Mouse (Mus musculus) megakaryocyte, adult 5-6 weeks (primary cell): ENCODE data around the gene Olfr66. TPM values are rescaled to one million over a fixed set of nuclear protein-coding genes. Genes with fewer than 3 reads are reported as not detected.

Source experiments
- ATAC-seq: 2 replicates; pipeline ENCODE4 v1.8.0; 2016; ENCODE audit warnings: mild to moderate bottlenecking, inconsistent platforms; ENCODE audit not compliant: poor library complexity, severe bottlenecking
- total RNA-seq, 2 experiments: library from RNA; stranded (forward) in 1 of 2; stranded (reverse) in 1 of 2; fragments of 153-499, 151-499 nt in 1 of 2; fragments of 221-1000, 200-1000 nt in 1 of 2; gene quantifications; 2 replicates each; pipeline versions ENCODE4 v1.2.3 to v1.2.4; 2015 to 2017

The Olfr66 gene
- total RNA-seq (2015) (not detected in 2 replicates), total RNA-seq (2017) (not detected in 2 replicates)

DNA sequence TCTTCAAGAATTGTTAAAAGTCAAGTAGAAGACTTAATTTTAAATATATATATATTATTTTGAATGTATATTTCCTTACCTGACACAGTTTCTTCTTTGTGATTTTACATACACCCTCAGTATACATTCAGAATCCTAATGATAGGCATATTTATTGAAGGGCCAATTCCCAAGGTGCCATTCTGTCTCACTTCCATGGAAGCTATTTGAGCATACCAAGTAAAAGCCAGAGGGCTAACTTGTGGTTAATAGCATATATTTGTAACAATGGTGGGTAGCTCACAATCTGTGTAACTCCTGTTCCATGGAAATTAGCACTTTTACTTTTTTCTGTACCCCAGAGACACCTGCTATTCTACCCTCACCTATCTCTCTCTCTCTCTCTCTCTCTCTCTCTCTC, at the start of gene Olfr66:
Gene Olfr66 (minus strand): TSS at position 101 of the 400 bp plus-strand sequence.
- ATAC-seq = no peak

DNA sequence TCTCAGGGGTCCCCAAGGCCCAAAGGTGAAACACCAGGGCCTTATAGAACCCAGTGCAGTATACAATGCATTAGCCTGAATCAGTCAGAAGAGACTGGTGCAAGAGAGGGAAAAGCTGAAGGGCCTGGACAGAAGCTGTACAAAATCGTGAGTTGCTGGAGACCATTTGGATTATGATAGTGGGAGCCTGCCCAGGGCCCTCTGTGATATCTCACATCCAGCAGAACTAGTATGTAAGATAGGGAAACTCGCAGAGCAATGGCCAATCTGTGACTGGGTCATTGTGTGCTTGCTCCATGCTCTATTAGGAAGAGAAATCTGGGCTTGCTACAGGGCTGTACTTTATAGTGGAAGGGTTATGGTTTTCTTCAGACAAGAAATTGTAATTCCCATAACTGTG, 48.2 kb upstream of the Olfr66 start, which contains the start of gene Olfr632:
Gene Olfr632 (plus strand): TSS at position 84 of the 400 bp plus-strand sequence.
- no peak for ATAC-seq

DNA sequence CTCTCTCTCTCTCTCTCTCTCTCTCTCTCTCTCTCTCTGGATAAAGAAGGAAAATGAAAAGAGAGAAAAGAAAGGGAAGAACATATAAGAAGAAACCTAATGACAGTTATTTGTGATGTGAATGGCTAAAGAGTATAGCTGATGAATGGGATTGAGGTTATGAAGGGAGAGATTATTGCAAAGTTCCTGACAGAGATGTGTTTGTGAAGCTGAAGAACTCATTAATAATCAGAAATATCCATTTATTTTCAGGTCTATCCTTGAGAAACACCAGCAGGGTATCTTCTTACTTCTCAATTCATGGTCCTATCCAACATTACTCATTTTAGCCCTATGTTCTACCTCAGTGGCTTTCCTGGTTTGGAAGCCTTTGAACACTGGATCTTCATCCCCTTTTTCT, 42.5 kb upstream of the Olfr66 start, which contains the start of gene Olfr631:
Gene Olfr631 (plus strand): TSS at position 301 of the 400 bp plus-strand sequence.
- no peak for ATAC-seq

DNA sequence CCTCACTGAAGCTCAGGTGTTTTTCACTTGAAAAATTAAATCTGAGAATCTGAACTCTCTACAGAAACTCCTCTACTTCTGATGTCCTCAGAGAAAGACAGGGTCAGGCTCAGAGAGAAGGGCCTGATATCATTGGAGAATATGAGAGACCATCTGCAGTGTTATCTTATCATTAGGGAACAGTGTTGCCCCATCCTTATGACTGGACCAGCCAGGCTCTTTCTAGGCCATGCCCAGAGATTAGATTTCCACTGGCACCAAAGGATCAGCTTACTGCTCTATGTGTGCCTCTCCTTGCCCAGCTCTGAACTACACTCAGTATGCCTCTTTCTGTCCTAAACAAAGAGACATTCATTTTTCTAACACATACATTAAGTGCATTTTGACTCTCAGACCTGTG, 29.3 kb upstream of the Olfr66 start:
- ATAC-seq = peak; percentile 33; the same call in 1 of the 2 replicates

DNA sequence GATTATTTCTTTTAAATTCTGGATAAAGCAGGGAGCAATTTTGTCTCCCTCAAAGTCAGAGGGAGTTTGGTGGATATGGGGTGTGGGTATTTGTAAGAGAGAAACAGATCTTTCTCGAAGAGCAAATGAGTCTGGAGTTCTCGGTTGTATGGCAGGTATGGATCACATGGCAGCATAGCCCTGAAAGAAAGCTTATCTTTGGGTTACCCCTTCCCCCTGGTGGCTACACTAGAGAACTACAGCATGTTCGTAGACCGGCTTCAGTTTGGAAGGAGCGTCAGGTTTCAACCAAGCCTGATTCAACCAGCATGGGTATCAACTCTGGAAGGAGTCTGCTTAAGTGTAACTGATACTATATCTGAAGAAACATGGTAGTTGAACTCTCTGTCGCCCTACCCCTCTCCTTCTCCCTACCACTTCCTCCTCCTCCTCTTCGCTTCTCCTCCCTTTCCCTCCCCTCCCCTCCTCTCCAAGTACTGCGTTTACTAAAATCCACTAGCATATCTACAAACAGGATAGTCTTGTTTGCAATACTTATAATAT, 27.0 kb upstream of the Olfr66 start:
- peak; percentile 65 for ATAC-seq

- peak; percentile 45 for ATAC-seq
Observed at GRCm38 (mm10) chr7:103910047-103910446, 24.0 kb upstream of the Olfr66 start.

DNA sequence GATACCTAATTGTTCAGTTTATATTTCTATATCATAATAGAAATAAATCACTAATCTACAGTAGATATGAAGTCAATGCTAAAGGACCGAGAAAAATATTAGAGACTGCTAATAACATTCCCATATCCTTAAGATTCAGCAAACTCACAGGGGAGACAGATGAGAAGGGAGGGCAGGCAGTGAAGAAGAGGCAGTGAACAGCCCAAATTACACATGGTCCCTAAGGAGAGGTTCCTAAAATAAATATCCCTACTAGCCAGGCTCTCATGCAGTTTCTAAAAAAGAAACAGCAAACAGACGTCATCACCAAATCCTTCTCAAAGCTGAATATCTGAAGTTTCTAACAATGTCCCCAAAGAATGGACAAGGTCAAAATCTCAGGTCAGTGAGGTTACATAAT, 17.1 kb upstream of the Olfr66 start, which contains the start of gene Olfr65:
Gene Olfr65 (plus strand): TSS at position 301 of the 400 bp plus-strand sequence.
- ATAC-seq = no peak

DNA sequence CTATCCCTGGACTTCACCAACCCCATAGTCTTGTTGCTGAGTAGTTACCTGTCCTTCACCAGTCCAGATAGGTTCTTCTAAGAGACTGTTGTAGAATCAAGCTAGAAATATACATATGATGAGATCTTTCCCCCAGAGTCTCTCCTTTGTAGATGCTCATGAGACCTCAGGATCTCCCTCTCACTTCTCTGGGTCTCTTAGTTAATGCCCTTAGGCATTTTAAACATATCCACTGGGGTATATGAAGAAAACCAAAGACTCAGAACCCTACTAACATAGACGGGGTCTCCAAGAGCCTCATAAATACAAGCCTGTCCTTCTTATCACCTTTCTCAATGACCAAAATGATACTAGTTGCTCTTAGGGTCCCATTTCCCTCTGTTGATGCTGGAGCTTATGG, 8.3 kb upstream of the Olfr66 start, which contains the start of gene Olfr64:
Gene Olfr64 (minus strand): TSS at position 101 of the 400 bp plus-strand sequence.
- ATAC-seq = no peak

DNA sequence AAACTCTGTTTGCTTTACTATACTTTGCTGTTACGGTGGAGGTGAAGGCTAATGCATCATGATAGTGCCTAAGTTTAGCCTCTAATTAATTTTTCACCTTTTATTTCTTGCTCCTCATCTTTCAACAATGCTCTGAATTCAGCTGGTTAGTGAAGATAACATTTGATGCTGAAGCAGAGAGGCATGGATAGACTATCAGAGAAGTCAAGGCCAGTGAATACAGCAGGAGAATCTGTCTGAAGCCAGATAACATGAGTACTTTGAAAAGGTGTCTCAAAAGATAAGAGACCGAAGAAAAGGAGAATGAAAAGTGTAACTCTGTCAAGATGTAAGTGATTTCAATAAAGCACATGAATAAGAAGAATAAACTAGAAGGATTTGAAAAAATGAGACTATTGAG, 9.0 kb downstream of the Olfr66 start:
- ATAC-seq = no peak

GRCm38 (mm10) chr7:103874451-103874850, 11.6 kb downstream of the Olfr66 start:
- ATAC-seq = peak; percentile 31; the same call in 1 of the 2 replicates

GRCm38 (mm10) chr7:103873064-103873463, 13.0 kb downstream of the Olfr66 start:
- ATAC-seq = peak; percentile 47; the same call in 1 of the 2 replicates

DNA sequence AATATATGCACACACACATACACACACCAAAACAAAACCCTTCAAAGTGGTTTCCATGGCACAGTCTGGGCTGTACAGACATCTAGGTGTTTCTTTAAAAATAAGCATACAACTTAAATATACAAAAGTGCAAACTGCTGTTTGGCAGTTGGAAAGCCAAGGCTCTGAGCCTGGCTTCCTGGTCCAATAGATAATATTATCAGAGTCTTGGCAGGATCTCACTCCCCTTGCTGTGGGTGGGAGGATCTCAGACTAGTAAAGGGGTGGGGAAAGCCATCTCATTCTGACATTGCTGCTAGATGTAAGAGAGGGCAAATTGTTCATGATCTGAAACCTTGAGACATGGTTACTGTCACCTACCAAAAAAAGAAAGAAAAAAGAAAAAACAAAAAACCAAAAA, 15.4 kb downstream of the Olfr66 start:
- ATAC-seq = peak; percentile 62

DNA sequence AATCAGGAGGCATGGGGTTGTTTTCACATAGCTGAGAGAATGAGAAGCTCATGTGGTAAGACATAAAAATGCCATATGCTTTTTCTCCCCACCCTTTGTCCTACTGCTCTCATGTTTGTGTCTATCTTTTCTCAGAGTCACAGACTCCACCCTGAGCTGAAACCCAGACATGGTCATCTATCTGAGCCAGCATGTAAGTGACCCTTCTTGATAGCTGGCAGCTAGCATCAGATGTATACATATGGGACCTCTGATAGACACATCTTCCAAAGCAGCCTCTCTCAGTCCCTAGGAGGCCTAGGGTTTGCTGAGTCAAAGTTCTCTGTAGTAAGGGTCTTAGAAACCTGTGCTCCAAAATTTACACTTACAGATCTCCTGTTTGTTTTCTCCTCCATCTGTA, 20.3 kb downstream of the Olfr66 start:
- ATAC-seq = peak; percentile 23; the same call in 1 of the 2 replicates

DNA sequence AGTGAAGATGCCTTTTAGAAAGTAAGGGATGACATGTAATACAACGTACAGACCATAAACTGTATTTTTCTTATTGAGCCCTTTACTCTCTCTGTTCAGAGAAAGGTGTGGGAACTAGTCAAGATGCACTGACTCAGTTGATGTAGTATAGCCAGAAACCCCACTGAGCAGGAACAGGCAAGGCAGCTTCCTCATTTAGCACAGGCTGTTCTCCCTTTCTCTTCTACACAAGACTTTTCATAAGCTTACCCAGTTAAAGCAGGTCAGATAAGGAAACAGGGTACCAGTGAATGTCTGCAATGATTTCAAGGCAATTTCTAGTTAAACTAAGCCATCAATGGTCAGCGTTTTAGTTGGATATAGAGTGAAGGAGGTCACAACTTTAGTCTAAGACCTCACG, 24.5 kb downstream of the Olfr66 start:
- ATAC-seq = peak; percentile 67

GRCm38 (mm10) chr7:103860855-103861254, 25.2 kb downstream of the Olfr66 start:
- peak; percentile 86 for ATAC-seq

DNA sequence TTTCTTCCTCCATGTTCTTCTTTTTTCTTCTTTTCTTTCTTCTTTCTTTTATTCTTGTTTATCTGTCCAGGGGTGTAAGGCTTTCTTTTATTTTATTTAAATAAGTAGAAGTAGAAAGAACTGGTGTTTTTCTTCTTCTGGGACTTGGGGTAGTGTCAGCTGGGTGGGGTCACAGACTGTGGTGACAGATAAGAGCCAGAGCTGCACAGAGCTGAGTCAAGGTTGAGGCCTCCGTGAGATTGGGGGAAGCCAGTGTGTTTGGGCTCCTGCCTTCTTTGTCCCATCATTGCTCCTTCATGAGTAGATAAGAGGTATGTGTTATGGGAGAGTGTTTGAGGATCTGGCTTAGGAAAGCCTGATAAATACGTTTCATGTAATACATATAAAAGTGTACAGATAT, 27.0 kb downstream of the Olfr66 start:
- peak; percentile 56 for ATAC-seq

DNA sequence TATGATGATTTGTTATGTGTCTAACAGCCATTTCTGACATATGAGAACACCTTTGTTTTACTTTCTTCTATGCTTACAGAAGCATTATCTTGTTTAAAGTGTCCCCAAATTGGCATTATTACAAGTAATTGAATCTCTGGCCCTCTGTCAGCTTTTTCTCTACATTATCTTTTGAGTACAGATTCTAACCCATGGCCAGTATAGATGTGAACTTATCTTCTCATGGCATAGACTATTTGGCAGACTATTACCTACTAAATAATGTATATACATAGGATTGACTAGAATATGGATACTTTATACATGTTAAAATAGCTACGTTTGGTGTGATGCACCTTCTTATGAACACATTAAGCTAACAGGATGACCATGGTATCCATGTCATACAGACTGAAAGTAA, 31.4 kb downstream of the Olfr66 start:
- no peak for ATAC-seq

GRCm38 (mm10) chr7:103853090-103853489, 33.0 kb downstream of the Olfr66 start, which contains the start of gene Hbb-y:
Hbb-y (minus strand) TSS chr7:103853216.
- no peak for ATAC-seq

DNA sequence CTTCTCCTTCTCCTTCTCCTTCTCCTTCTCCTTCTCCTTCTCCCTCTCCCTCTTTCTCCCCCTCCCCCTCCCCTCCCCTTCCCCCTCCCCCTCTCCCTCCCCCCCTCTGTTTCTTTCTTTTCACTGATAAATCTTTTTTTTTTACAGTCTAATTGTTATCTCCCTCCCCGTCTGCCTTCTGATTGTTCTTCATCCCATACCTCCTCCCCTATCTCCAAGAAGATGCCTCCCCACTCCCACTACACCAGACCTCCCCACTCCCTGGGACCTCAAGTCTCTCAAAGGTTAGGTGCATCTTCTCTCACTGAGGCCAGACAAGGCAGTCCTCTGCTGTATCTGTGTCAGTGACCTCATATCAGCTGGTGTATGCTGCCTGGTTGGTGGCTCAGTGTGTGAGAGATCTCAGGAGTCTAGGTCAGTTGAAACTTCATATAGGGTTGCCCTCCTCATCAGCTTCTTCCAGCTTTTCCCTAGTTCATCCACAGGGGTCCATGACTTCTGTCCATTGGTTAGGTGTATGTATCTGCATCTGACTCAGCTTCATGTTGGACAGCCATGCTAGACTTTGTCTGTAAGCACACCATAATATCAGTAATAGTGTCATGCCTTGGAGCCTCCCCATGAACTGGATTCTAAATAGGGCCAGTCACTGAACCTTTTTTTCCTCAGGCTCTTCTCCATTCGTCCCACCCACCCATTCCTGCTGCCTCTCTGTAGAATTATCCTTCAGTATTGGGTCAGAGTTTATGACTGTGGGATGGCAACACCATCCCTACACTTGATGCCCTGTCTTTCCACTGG, 41.3 kb downstream of the Olfr66 start:
- no peak for ATAC-seq

DNA sequence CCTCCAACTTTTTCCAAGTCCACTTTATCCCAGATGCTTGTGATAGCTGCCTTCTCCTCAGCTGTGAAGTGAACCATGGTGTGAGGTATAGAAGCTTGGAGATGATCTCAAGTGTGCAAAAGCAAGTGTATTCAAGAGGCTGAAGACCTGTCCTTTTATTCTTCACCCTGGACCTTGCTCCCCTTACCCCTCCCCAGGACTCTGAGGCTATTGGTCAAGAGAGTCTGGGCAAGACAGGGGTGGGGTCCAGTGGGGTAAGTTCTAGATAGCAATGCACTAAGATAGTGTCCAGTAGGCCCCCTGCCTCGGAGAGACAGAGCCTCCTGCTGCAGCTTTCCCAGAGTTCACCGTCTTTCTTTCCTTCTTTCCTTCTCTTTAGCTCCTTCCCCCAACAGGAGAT, 43.0 kb downstream of the Olfr66 start, which contains the start of gene Hbb-bh1:
Gene Hbb-bh1 (minus strand): TSS at position 131 of the 400 bp plus-strand sequence.
- no peak for ATAC-seq

GRCm38 (mm10) chr7:103840268-103840667, 45.8 kb downstream of the Olfr66 start, which contains the start of gene Hbb-bh2:
Hbb-bh2 (minus strand) TSS chr7:103840520.
- ATAC-seq = no peak
